Mouse (Mus musculus) bone marrow macrophage, adult 2 months (primary cell): ENCODE results near the gene Ahsa1. TPM values are rescaled to one million over a fixed set of nuclear protein-coding genes. Genes with fewer than 3 reads are reported as not detected.
"Not testable (repeated sequence)": the region's sequence is repeated elsewhere in the genome, so short reads cannot be mapped to it uniquely, and the experiment has no call there.

ENCODE experiments used
- H3K27ac ChIP-seq: 2 replicates; pipeline ENCODE4 v1.5.1; 2012; ENCODE audit warnings: low read depth, low read length; ENCODE audit not compliant: insufficient read depth
- H3K4me1 ChIP-seq: 2 replicates; pipeline ENCODE4 v1.6.1; 2012; ENCODE audit warnings: low read length; ENCODE audit not compliant: control insufficient read depth, insufficient read depth
- H3K4me3 ChIP-seq: 2 replicates; pipeline ENCODE4 v1.5.1; 2012; ENCODE audit warnings: mild to moderate bottlenecking, low read length, moderate library complexity; ENCODE audit not compliant: insufficient read depth
- CTCF ChIP-seq: IDR thresholded peaks from 2 replicates; pipeline ENCODE4 v1.5.1; 2012; ENCODE audit warnings: low read depth, mild to moderate bottlenecking, low read length, moderate library complexity
- POLR2A ChIP-seq: IDR thresholded peaks from 2 replicates; pipeline ENCODE4 v1.6.1; 2012; ENCODE audit warnings: mild to moderate bottlenecking, low read depth, low read length, borderline replicate concordance
- polyA plus RNA-seq: library from polyadenylated mRNA; stranded (reverse); fragments of >200 nt; gene quantifications from 2 replicates; pipeline ENCODE4 v1.2.4, GENCODE M21; 2012; ENCODE audit not compliant: missing spikeins, insufficient read depth, insufficient read length

The Ahsa1 gene
- polyA plus RNA-seq, 1 experiment, result 117 TPM

DNA sequence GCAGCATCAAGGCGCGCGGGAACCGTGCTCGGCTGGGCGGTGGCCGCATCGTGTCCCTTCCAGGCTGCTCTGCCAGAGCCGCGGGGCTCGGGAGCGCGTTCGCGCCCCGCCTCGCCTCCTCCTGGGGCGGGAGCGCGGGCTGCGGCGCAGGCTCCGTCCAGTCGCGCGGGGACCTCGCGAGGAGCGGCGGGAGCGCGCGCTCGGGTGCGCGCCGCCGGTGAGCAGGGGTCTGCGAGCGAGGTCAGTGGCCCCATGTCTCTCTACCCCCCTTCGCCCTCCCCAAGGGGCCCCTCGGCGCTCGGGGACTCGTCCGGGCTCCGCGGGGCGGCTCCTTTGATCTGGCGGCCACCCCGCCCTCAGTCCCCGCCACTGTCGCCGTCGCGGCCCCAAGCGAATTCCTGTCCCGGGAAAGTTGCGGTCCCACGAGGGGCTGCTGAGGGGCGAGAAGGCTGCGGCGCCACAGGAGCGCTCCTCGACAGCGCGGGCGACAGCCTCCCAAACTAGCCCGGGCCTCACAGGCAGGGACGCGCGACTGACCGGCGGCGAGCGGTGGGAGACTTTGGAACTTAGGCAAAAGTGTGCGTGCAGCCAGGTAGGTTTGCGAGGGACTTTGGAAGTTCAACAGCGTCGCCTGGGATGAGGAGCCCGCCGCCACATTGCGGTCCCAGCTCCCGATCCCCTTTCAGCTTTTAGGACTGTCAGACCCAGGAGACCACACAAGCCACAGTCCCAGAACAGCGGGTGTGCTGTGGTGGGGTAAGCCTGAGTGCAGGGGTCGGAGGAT is 33.6 kb downstream of the Ahsa1 start, which contains the start of gene Ism2:
Gene Ism2 (minus strand): TSS at position 49 of the 784 bp plus-strand sequence.
- H3K4me1 ChIP-seq, result no peaks in the 10 kb centered on the region
- peak within 1 kb of the TSS; percentile 66 for H3K4me3 ChIP-seq
- TF ChIP-seq CTCF (no peak), POLR2A (no peak)
- H3K27ac ChIP-seq, result no peak within 1 kb of the TSS

DNA sequence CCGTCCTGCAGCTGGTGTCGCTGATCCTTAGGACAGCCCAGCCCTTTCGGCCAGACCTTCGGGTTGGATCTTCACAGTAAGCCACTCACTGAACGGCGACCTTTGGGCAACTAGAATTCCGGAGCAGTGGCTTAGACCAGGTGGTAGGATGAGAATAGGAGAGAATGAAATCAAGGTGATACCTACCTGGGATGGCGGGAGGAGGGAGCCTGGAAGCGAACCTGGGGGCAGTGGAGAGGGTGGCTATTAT is 34.1 kb downstream of the Ahsa1 start:
- H3K4me3 ChIP-seq, result peak overlapping the region; percentile 66
- H3K27ac ChIP-seq, result no peak overlapping the region
- TF ChIP-seq CTCF (no peak), POLR2A (no peak)
- H3K4me1 ChIP-seq, result no peaks in the 10 kb centered on the region

DNA sequence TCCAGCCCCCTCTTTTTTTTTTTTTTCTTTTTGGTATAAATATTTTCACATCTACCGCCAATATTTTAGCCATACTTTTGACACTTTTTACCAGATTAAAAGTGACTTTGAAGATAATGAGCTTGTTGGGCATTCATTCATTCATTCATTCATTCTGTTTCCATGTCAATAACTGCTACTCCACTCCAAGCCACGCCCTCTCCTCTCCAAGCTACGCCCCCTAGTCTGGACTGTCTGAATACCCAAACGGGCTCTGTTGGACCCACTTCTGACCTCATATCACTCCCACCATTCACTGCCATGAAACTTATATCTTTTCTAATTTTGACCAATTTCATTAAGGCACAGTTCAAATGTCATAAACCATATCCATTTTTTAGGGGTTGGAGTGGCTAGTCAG is 34.9 kb downstream of the Ahsa1 start:
- H3K4me1 ChIP-seq, result no peaks in the 10 kb centered on the region
- no peak overlapping the region for H3K4me3 ChIP-seq
- no peak overlapping the region for H3K27ac ChIP-seq
- TF ChIP-seq CTCF (no peak), POLR2A (no peak)

DNA sequence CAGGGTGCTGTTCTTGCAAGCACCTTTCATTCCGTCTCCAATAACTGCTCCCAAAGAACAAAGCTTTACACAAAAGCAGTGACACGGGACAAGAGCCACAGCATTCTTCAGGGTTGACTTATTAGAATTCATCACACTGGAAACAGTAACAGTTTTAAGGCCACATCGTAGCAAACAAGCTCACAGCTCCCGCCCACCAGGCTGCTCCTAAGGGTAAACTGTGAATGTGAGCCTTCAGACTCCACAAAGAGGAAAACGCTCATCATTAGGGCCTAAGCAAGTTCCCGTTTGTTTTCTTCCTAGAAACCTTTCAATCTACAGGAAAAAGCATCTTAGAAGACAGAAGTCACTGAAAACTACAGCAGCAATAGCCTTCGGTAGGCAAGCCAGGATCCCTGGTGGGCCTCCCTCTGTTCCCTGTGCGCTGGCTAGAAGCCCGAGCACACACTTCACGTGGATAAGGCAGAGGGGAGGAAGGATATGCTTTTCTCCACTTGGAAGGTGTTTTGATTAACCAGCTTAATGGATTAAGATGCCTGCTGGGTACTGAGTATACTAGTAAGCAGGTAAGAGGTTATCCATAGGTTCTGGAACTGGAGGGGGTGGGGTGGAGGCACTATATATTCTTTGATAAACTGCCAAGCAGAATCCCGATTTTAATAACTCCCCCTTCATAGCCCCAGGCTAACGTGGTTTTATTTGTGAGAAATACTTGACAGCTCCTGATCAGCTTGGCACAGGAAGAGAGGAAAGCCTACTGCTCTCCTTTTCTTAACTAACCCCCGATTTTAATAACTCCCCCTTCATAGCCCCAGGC is 39.7 kb downstream of the Ahsa1 start:
- Histone ChIP-seq H3K27ac (no peak overlapping the region), H3K4me3 (no peak overlapping the region)
- TF ChIP-seq CTCF (no peak), POLR2A (no peak)

DNA sequence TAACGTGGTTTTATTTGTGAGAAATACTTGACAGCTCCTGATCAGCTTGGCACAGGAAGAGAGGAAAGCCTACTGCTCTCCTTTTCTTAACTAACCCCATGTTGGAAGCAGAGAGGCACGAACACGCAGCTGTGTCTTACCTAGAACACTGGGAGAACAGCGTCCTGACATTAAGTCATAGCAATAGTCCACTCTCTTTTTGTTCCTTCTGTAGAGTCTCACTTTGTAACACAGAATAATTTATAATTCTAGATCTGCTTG is 40.2 kb downstream of the Ahsa1 start:
- H3K4me1 ChIP-seq, H3K27ac ChIP-seq, H3K4me3 ChIP-seq: not testable (repeated sequence)

More for the DNA sequence above, 39.7 kb downstream of the Ahsa1 start:
- no peaks in the 10 kb centered on the region for H3K4me1 ChIP-seq

DNA sequence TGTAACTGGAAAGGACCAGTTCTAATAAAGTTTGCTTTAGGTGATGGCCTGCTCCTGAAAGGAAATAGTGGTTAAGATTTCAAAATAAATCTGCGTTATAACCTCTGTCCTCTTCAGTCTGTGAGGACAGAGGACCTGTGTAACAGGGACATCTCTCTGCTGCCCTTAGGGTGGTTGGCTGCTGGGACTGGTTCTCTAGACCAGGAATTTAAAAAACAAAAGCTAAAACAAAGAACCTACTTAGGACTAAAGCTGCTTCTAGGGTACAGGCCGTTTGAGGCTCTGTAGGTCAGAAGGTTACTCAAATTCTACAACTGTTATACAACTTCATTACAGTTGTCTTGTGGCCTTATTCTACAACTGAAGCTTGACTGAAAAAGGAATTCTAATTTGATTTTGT is 46.8 kb downstream of the Ahsa1 start:
- TF ChIP-seq CTCF (no peak), POLR2A (no peak)
- Histone ChIP-seq H3K27ac (no peak overlapping the region), H3K4me3 (no peak overlapping the region), H3K4me1 (no peaks in the 10 kb centered on the region)

DNA sequence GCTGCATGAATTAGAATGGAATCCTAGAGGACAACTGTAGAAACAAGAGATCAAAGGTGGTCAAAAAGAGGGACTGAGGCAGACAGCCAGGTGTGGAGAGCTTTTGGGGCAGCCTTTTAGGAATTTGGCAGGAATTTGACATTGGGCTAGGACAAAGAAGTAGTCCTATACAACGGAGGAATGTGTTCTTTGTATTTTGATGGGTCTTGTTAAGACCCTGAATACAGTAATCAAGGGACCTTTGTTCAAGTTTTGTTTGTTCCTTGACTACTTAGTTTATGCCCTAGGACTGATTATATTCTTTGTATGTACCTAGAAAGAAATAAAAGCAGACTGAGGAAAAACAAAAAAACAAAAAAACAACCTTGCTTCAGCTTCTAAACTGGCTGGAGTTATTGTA is 51.7 kb downstream of the Ahsa1 start:
- H3K4me3 ChIP-seq, result no peak overlapping the region
- TF ChIP-seq CTCF (no peak), POLR2A (no peak)
- no peak overlapping the region for H3K27ac ChIP-seq
- H3K4me1 ChIP-seq, result 0 out of 2 replicates have a peak, but pooled peaks cover 2% of the 10 kb centered on the region

DNA sequence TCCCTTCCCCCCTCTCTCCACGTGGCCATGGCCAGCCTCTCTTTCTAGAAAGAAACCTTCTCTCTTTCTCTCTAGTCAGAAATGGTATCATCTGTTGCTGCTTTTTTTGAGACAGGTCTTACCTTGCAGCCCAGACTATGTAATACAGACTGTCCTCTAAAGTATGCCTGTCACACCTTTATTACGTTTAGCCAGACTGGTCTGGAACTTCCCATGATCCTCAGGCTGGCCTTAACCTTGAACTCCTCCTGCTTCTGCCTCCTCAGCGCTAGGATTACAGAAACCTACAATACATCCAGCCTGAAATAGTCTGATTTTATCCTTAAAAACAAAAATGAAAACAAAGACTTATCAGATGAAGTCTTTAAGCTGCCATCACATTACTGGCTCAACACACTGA is 53.0 kb downstream of the Ahsa1 start:
- TF ChIP-seq POLR2A (no peak), CTCF (no peak)
- Histone ChIP-seq H3K27ac (no peak overlapping the region), H3K4me3 (no peak overlapping the region), H3K4me1 (0 out of 2 replicates have a peak, but pooled peaks cover 2% of the 10 kb centered on the region)

Other genes starting within 250 kb of the Ahsa1 start
- not detected in 2 replicates for gene Tmem63c, start 245.1 kb upstream of the Ahsa1 start, polyA plus RNA-seq
- gene Ngb, start 163.9 kb upstream of the Ahsa1 start, polyA plus RNA-seq, result not detected in 2 replicates
- 17.5 and 20.0 TPM in 2 replicates for gene Gstz1, start 119.3 kb upstream of the Ahsa1 start, polyA plus RNA-seq
- 6.0 and 6.1 TPM in 2 replicates for gene Pomt2, start 118.5 kb upstream of the Ahsa1 start, polyA plus RNA-seq
- 1.3 TPM in 1 of 2 replicates, not detected in the other for gene Samd15, start 66.8 kb upstream of the Ahsa1 start, polyA plus RNA-seq
- 8.9 and 9.7 TPM in 2 replicates for gene Tmed8, start 66.0 kb upstream of the Ahsa1 start, polyA plus RNA-seq
- gene Noxred1, start 27.7 kb upstream of the Ahsa1 start, polyA plus RNA-seq, result 1.0 TPM in 1 of 2 replicates, not detected in the other
- gene Vipas39, start 223 bp upstream of the Ahsa1 start, polyA plus RNA-seq, result 87.0 and 97.7 TPM in 2 replicates
- gene Ism2, start 33.2 kb downstream of the Ahsa1 start, polyA plus RNA-seq, result not detected in 2 replicates
- gene Sptlc2, start 121.9 kb downstream of the Ahsa1 start, polyA plus RNA-seq, result 134 and 139 TPM in 2 replicates
- gene Slirp, start 177.4 kb downstream of the Ahsa1 start, polyA plus RNA-seq, result 150 and 162 TPM in 2 replicates
- gene Alkbh1, start 177.5 kb downstream of the Ahsa1 start, polyA plus RNA-seq, result 11.2 and 14.3 TPM in 2 replicates
- 83.4 and 83.5 TPM in 2 replicates for gene Snw1, start 205.8 kb downstream of the Ahsa1 start, polyA plus RNA-seq
- not detected in 2 replicates for gene Gm5788, start 228.2 kb downstream of the Ahsa1 start, polyA plus RNA-seq
- not detected in 2 replicates for gene Gm8300, start 247.8 kb downstream of the Ahsa1 start, polyA plus RNA-seq